Mouse (Mus musculus) megakaryocyte-erythroid progenitor cell, adult 5 weeks (primary cell): ENCODE data around the gene Tecta. TPM values are rescaled to one million over a fixed set of nuclear protein-coding genes. Genes with fewer than 3 reads are reported as not detected.

ENCODE experiments used
- polyA plus RNA-seq: library from polyadenylated mRNA; stranded (reverse); fragments of >175 nt; gene quantifications from 2 replicates; pipeline ENCODE4 v1.2.3, GENCODE M21; 2012

Tecta gene
- not detected in 2 replicates for polyA plus RNA-seq

DNA sequence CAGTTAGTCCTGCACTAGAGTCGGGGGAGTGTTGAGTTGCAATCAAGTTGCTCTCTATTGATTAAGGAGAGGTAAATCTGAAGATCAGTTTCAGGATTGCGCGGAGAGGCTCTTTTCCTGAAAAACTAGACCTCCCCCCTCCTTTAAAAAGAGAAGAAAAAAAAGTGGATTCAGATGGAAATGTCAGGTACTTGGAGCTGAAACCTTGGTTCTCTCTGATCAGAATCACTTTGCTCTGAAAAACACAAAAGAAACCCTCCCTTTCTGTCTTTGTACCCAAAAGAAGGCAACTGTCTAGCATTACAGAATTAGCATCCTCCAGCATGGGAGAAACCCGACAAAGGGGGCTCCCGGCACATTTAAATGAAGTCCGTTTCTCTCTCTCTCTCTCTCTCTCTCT, at the start of gene Tecta:
TSS of gene Tecta (minus strand) at position 101 of the 400 bp plus-strand sequence.

Other genes with a start within 250 kb of the Tecta start
- gene Sc5d, start 135.7 kb downstream of the Tecta start, polyA plus RNA-seq, result 0.95 and 0.96 TPM in 2 replicates
- 1.6 and 2.3 TPM in 2 replicates for gene Tbcel, start 107.9 kb upstream of the Tecta start, polyA plus RNA-seq